Mouse (Mus musculus) liver, embryonic 14.5 days (tissue): ENCODE measurements around the gene Ccdc167.

Experiments
- CTCF ChIP-seq: IDR thresholded peaks from 2 replicates; pipeline ENCODE4 v1.5.1; 2016; ENCODE audit warnings: antibody characterized with exemption, low read depth, control low read depth
- EP300 ChIP-seq: IDR thresholded peaks from 2 replicates; pipeline ENCODE4 v1.6.1; 2016; ENCODE audit warnings: antibody characterized with exemption, low read depth

DNA sequence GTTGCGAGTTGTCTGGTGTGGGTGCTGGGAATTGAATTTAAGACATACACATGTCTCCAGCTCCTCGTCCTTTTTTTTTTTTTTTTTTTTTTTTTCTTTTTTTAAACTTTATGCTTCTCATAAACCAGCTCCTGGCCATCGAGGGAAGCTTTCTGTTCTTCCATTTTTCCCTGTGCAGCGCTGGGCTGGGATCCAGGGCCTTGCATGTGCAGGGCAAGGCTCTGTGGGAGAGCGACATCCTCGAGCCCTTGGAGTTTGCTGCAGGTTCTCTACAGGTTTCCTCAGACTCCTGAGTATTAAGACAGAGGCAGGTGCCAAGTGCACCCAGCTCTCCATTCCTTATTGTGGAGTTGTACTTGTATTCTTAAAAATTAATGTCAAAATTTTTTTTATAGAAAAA is 54.7 kb downstream of the Ccdc167 start:
- TF ChIP-seq CTCF = no peak
- no peak for TF ChIP-seq EP300
